18 mouse cellular contexts compared by ENCODE assay signal in genomic region chr3:131962870-131963269, GRCm38 (mm10).
"Had no signal": no experiment of that assay in that cellular context is flagged by ENCODE, and none has a peak within 500 bp of the region (broad histone marks: within the 10 kb centered on the region; RNA-seq: fewer than 3 reads in every experiment).

No protein-coding gene starts in this region.

- DNase-seq: lung, adult 18-20 months; lung, embryonic 14.5 days; lung, postnatal 4 days; midbrain, embryonic 14.5 days; retina, postnatal 1 day; right cerebral cortex, adult 18-20 months; right cerebral cortex, postnatal 25 days; right cerebral cortex, postnatal 4 days; spleen, adult 18-20 months; thymus, adult 18-20 months; thymus, postnatal 14 days; thymus, postnatal 36 days had no signal

- H3K27me3 ChIP-seq: midbrain, embryonic 12.5 days; neural tube, embryonic 13.5 days; neural tube, embryonic 15.5 days had no signal

- H3K9ac ChIP-seq: lung, embryonic 14.5 days; midbrain, embryonic 12.5 days; neural tube, embryonic 13.5 days; neural tube, embryonic 15.5 days had no signal

- H3K36me3 ChIP-seq: midbrain, embryonic 10.5 days; midbrain, embryonic 12.5 days; neural tube, embryonic 13.5 days; neural tube, embryonic 15.5 days had no signal

- H3K27ac ChIP-seq: midbrain, embryonic 10.5 days; midbrain, embryonic 12.5 days; neural tube, embryonic 13.5 days; neural tube, embryonic 15.5 days had no signal

- H3K4me3 ChIP-seq: midbrain, embryonic 10.5 days; midbrain, embryonic 12.5 days; myocyte; neural tube, embryonic 13.5 days; neural tube, embryonic 15.5 days had no signal

- ATAC-seq: midbrain, embryonic 16.5 days had no signal

- H3K4me1 ChIP-seq: midbrain, embryonic 10.5 days; midbrain, embryonic 12.5 days; neural tube, embryonic 13.5 days; neural tube, embryonic 15.5 days had no signal

- H3K9me3 ChIP-seq: midbrain, embryonic 10.5 days; midbrain, embryonic 12.5 days; neural tube, embryonic 13.5 days; neural tube, embryonic 15.5 days had no signal

- H3K4me2 ChIP-seq: lung, embryonic 14.5 days; midbrain, embryonic 12.5 days; neural tube, embryonic 13.5 days; neural tube, embryonic 15.5 days had no signal
